Mouse (Mus musculus): ENCODE results near the gene Hist3h2ba. TPM values are rescaled to one million over a fixed set of nuclear protein-coding genes. Genes with fewer than 3 reads are reported as not detected.

Gene Hist3h2ba
- polyA plus RNA-seq, 1 experiment from 2014 or later: 5.5 TPM

DNA sequence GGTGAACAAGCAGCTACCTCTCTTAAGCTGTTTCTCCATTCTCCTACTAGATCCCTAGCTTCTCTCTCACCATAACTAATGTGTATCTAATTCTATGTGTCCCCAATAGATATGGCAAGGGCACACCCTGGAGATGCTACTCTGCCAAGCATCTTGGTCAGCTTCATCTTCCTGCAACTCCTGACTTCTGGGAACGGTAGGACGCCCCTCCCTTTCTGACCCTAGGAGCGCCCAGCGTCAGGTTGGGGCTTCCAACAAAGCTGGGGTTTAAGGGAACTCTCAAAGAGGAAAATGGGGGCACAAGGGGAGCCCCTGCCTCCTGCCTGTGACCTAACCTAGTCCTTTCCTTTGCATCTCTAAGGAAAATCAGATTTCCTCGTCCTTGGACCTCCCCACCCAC is 30.0 kb upstream of the Hist3h2ba start:
- Histone ChIP-seq H3K4me2 (peak overlapping the region; percentile 83), H3K27me3 (no peaks in the 10 kb centered on the region; the same call in 1 of the 2 replicates), H3K9me3 (replicated peaks) (no peaks in the 10 kb centered on the region), H3K4me1 (replicated peaks) (peaks cover 77% of the 10 kb centered on the region), H3K36me3 (peaks cover 37% of the 10 kb centered on the region), H3K9ac (peak overlapping the region; percentile 86), H3K4me3 (replicated peaks) (peak overlapping the region; percentile 72), H3K27ac (peak overlapping the region; percentile 99)
- 40% methylated on average over 5 of the region's 5 CpGs for WGBS (ENCODE audit: insufficient replicate concordance)
- DNase-seq (no peak), ATAC-seq (ENCODE audit: low read depth) (peak; percentile 22; the same call in 1 of the 2 replicates)

DNA sequence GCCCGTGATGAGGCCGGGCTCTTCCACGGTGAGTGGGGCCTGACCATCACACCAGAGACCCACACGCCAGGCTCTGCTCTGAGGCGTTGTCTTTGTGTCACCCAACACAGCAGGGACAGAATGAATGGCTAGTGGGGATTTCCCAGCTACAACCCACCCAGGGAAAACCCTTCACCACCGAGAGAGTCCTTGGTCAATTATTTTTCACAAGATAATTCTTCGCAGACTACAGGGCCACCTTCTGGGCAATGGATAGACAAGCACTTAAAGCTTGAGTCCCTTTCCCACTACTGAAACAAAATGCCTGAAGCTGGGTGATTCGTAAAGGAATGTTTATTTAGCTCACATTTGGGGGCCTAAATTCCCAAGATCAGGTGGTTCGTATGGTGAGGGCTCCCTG is 26.3 kb upstream of the Hist3h2ba start:
- H3K36me3 ChIP-seq: peaks cover 41% of the 10 kb centered on the region
- ATAC-seq (ENCODE audit: low read depth): no peak
- no peaks in the 10 kb centered on the region for H3K9me3 ChIP-seq (replicated peaks)
- H3K27me3 ChIP-seq: no peaks in the 10 kb centered on the region; the same call in 1 of the 2 replicates
- H3K4me3 ChIP-seq (replicated peaks): no peak overlapping the region
- H3K4me1 ChIP-seq (replicated peaks): peaks cover 52% of the 10 kb centered on the region
- H3K9ac ChIP-seq: no peak overlapping the region
- DNase-seq: no peak
- no peak overlapping the region for H3K4me2 ChIP-seq
- no peak overlapping the region for H3K27ac ChIP-seq
- 84% methylated on average over 9 of the region's 9 CpGs for WGBS (ENCODE audit: insufficient replicate concordance)

- 0 out of 2 replicates have a peak overlapping the region, but pooled peaks have one; percentile 75 for H3K9ac ChIP-seq
- WGBS (ENCODE audit: insufficient replicate concordance): 70% methylated on average over 2 of the region's 3 CpGs
- no peak overlapping the region for H3K4me3 ChIP-seq (replicated peaks)
- no peak overlapping the region for H3K27ac ChIP-seq
- H3K36me3 ChIP-seq: peaks cover 35% of the 10 kb centered on the region
- H3K9me3 ChIP-seq (replicated peaks): no peaks in the 10 kb centered on the region
- no peak overlapping the region for H3K4me2 ChIP-seq
- ATAC-seq (ENCODE audit: low read depth) (no peak), DNase-seq (no peak)
- H3K27me3 ChIP-seq: no peaks in the 10 kb centered on the region; the same call in 1 of the 2 replicates
- peaks cover 54% of the 10 kb centered on the region for H3K4me1 ChIP-seq (replicated peaks)
Measured at GRCm38 (mm10) chr11:58926651-58927050, 22.1 kb upstream of the Hist3h2ba start.

- peaks cover 35% of the 10 kb centered on the region for H3K36me3 ChIP-seq
- H3K4me3 ChIP-seq (replicated peaks): no peak overlapping the region
- H3K9ac ChIP-seq: peak overlapping the region; percentile 75; the same call in 1 of the 2 replicates
- peaks cover 58% of the 10 kb centered on the region for H3K4me1 ChIP-seq (replicated peaks)
- WGBS (ENCODE audit: insufficient replicate concordance): 58% methylated on average over 2 of the region's 2 CpGs
- H3K27ac ChIP-seq: no peak overlapping the region
- DNase-seq (no peak), ATAC-seq (ENCODE audit: low read depth) (no peak)
- no peaks in the 10 kb centered on the region; the same call in 1 of the 2 replicates for H3K27me3 ChIP-seq
- no peaks in the 10 kb centered on the region for H3K9me3 ChIP-seq (replicated peaks)
- H3K4me2 ChIP-seq: peak overlapping the region; percentile 74; the same call in 1 of the 2 replicates
Measured at GRCm38 (mm10) chr11:58927053-58927452, 21.7 kb upstream of the Hist3h2ba start.

DNA sequence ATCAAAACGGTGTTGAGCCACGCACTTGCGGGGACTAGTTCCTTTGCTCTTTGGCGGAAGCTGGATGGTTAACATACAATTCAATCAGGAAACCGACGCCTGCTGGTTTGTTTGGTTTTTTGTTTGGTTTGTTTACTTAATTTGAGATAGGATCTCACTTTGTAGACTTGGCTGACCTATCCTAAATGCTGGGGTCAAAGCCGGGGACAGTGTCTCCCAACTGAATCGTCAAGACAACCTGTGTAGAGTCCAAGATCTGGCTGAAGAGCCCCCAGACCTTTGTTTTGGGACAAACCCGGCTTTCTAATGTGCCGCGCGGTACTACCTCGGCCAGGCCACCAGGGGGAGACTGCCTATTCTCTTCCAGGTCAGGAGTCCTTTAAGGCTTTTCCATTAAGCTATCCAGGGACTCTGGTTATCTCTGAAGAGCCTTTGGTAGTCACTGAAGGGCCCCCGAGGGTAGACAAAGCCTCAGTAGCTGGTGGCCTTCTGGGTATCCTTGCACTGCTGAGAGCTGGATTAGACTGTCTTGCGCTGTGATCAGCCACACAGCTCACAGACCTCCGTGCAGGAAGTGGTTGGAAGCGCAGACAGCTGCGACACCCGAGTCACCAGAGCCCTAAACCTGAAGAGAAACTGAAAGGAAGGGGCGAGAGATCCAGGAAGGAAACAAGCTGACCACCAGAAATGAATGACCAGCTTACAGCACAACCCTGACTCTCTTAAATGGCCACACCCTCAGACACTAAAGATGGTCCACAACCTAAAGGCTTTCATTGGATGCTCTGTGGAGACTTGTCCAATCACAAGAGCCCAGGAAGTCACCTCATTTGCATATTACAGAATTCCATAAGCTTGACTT is 20.7 kb upstream of the Hist3h2ba start:
- Histone ChIP-seq H3K4me2 (peak overlapping the region; percentile 74), H3K27ac (peak overlapping the region; percentile 92), H3K4me1 (replicated peaks) (peaks cover 61% of the 10 kb centered on the region), H3K9ac (peak overlapping the region; percentile 75), H3K4me3 (replicated peaks) (peak overlapping the region; percentile 58), H3K9me3 (replicated peaks) (no peaks in the 10 kb centered on the region), H3K27me3 (no peaks in the 10 kb centered on the region; the same call in 1 of the 2 replicates), H3K36me3 (peaks cover 35% of the 10 kb centered on the region)
- DNase-seq (peak; percentile 73), ATAC-seq (ENCODE audit: low read depth) (peak; percentile 80)
- WGBS (ENCODE audit: insufficient replicate concordance): 3% methylated on average over 20 of the region's 20 CpGs

DNA sequence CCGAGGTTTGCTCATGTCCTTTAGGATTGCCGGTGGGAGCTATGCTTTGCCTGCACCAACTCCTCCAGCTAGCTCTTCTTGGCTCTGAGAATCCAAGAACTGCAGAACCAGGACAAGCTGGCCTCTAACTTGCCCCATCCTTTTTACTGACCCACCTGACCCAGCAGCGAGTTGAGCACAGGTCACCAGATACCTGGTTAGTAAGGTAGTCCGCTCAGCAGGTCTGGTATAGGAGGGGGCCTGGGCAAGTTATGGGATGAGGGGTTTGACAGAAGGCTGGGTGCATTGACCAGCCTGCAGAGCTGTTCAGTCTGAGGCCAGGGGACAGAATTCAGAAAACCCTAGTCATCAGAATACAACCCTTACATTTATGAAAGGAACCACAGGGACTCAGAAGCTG is 19.7 kb upstream of the Hist3h2ba start:
- ATAC-seq (ENCODE audit: low read depth): no peak
- WGBS (ENCODE audit: insufficient replicate concordance): 54% methylated on average over 4 of the region's 4 CpGs
- peak overlapping the region; percentile 43; the same call in 1 of the 2 replicates for H3K9ac ChIP-seq
- H3K27ac ChIP-seq: peak overlapping the region; percentile 92
- peaks cover 35% of the 10 kb centered on the region for H3K36me3 ChIP-seq
- no peaks in the 10 kb centered on the region for H3K27me3 ChIP-seq
- no peak overlapping the region for H3K4me3 ChIP-seq (replicated peaks)
- DNase-seq: no peak
- no peak overlapping the region for H3K4me2 ChIP-seq
- no peaks in the 10 kb centered on the region for H3K9me3 ChIP-seq (replicated peaks)
- peaks cover 61% of the 10 kb centered on the region for H3K4me1 ChIP-seq (replicated peaks)

GRCm38 (mm10) chr11:58929641-58930040 is 19.1 kb upstream of the Hist3h2ba start:
- Histone ChIP-seq H3K4me2 (peak overlapping the region; percentile 21), H3K9me3 (replicated peaks) (no peaks in the 10 kb centered on the region), H3K27ac (peak overlapping the region; percentile 92), H3K36me3 (peaks cover 39% of the 10 kb centered on the region), H3K4me3 (replicated peaks) (no peak overlapping the region), H3K4me1 (replicated peaks) (peaks cover 61% of the 10 kb centered on the region), H3K9ac (peak overlapping the region; percentile 43), H3K27me3 (no peaks in the 10 kb centered on the region)
- ATAC-seq (ENCODE audit: low read depth) (no peak), DNase-seq (no peak)
- 44% methylated on average over 3 of the region's 3 CpGs for WGBS (ENCODE audit: insufficient replicate concordance)

- 19% methylated on average over 3 of the region's 3 CpGs for WGBS (ENCODE audit: insufficient replicate concordance)
- Histone ChIP-seq H3K4me3 (replicated peaks) (no peak overlapping the region), H3K27me3 (no peaks in the 10 kb centered on the region), H3K36me3 (peaks cover 42% of the 10 kb centered on the region), H3K4me2 (no peak overlapping the region), H3K4me1 (replicated peaks) (peaks cover 61% of the 10 kb centered on the region), H3K9me3 (replicated peaks) (no peaks in the 10 kb centered on the region), H3K9ac (0 out of 2 replicates have a peak overlapping the region, but pooled peaks have one; percentile 43), H3K27ac (peak overlapping the region; percentile 92)
- DNase-seq (no peak), ATAC-seq (ENCODE audit: low read depth) (peak; percentile 65)
Measured at GRCm38 (mm10) chr11:58930254-58930653, 18.5 kb upstream of the Hist3h2ba start.

- Histone ChIP-seq H3K4me2 (no peak overlapping the region), H3K9ac (no peak overlapping the region), H3K4me3 (replicated peaks) (no peak overlapping the region), H3K9me3 (replicated peaks) (no peaks in the 10 kb centered on the region), H3K4me1 (replicated peaks) (peaks cover 63% of the 10 kb centered on the region), H3K36me3 (peaks cover 54% of the 10 kb centered on the region), H3K27ac (peak overlapping the region; percentile 92), H3K27me3 (no peaks in the 10 kb centered on the region)
- ATAC-seq (ENCODE audit: low read depth) (no peak), DNase-seq (no peak)
- 72% methylated on average over 4 of the region's 4 CpGs for WGBS (ENCODE audit: insufficient replicate concordance)
Measured at GRCm38 (mm10) chr11:58931576-58931975, 17.1 kb upstream of the Hist3h2ba start.

- peak overlapping the region; percentile 96 for H3K4me2 ChIP-seq
- peak overlapping the region; percentile 94 for H3K4me3 ChIP-seq (replicated peaks)
- ATAC-seq (ENCODE audit: low read depth) (peak; percentile 37), DNase-seq (no peak)
- H3K9me3 ChIP-seq (replicated peaks): no peaks in the 10 kb centered on the region
- H3K9ac ChIP-seq: peak overlapping the region; percentile 98
- peak overlapping the region; percentile 95 for H3K27ac ChIP-seq
- peaks cover 35% of the 10 kb centered on the region for H3K4me1 ChIP-seq (replicated peaks)
- peaks cover 41% of the 10 kb centered on the region for H3K36me3 ChIP-seq
- WGBS (ENCODE audit: insufficient replicate concordance): 1% methylated on average over 13 of the region's 13 CpGs
- H3K27me3 ChIP-seq: peaks cover 7% of the 10 kb centered on the region
Measured at GRCm38 (mm10) chr11:58937909-58938308, 10.8 kb upstream of the Hist3h2ba start.

GRCm38 (mm10) chr11:58938322-58939087 is 10.2 kb upstream of the Hist3h2ba start, which contains the start of gene Rnf187:
TSS of gene Rnf187 (minus strand) at chr11:58938916.
- peak within 1 kb of the TSS; percentile 94 for H3K4me3 ChIP-seq (replicated peaks)
- H3K36me3 ChIP-seq: peaks cover 35% of the 10 kb centered on the region
- DNase-seq: peak; percentile 79
- peak within 1 kb of the TSS; percentile 95 for H3K27ac ChIP-seq
- H3K27me3 ChIP-seq: peaks cover 13% of the 10 kb centered on the region
- WGBS (ENCODE audit: insufficient replicate concordance): under 1% methylated on average over 95 of the region's 95 CpGs
- H3K9ac ChIP-seq: peak within 1 kb of the TSS; percentile 98
- peak within 1 kb of the TSS; percentile 96 for H3K4me2 ChIP-seq
- peak; percentile 95 for ATAC-seq (ENCODE audit: low read depth)
- H3K4me1 ChIP-seq (replicated peaks): peaks cover 35% of the 10 kb centered on the region
- no peaks in the 10 kb centered on the region for H3K9me3 ChIP-seq (replicated peaks)

Data from liver, embryonic 13.5 days (tissue).